Mouse (Mus musculus) CD4-positive helper T cell, adult 2 months (primary cell): Measurements from ENCODE around the gene Wrap53.
A peak's percentile ranks its signal among the peaks of the same experiment; 100 is the strongest.
"Not testable (repeated sequence)": the region's sequence is repeated elsewhere in the genome, so short reads cannot be mapped to it uniquely, and the experiment has no call there.

Source experiments
- DNase-seq: peaks from one replicate; pipeline ENCODE4 v3.0.0-alpha.2; 2012; ENCODE audit warnings: low read depth, missing footprints, low spot score

Gene Wrap53

DNA sequence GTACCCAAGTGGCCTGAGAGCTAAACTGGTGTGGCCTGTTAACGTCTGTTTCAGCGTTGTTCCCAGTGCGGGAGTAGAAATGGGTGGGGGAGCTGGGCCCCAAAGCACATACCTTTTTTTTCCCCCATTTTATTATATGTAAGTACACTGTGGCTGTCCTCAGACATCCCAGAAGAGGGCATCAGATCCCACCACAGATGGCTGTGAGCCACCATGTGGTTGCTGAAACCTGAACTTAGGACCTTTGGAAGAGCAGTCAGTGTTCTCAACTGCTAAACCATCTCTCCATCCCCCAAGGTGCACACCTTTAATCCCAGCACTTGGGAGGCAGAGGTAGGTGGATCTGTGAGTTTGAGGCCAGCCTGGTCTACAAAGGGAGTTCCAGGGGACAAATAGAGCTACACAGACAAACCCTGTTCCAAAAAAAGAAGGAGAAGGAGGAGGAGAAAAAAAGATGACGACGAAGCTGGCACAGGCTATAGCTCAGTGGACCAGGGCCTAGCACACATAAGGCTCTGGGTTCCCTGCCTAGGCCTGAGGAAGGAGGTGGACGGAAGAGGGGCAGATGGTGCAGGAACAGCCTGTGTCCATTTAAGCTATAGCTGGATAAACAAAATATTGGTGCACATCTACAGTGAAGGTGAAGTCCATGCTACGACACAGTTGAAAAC, 47.4 kb downstream of the Wrap53 start:
- DNase-seq, result no peak

DNA sequence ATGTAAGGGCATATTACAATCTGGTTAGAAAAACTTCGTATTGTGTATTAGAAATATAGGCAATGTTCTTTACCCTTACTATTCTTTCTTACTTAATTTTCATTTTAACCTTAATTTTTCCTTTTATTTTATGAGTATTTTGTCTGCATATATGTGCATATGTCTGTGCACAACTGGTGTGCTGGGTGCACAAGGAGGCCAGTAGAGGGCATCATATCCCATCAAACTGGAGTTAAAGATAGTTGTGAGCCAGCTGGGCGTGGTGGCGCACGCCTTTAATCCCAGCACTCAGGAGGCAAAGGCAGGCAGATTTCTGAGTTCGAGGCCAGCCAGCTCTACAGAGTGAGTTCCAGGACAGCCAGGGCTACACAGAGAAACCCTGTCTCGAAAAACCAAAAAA, 49.3 kb downstream of the Wrap53 start:
- DNase-seq, result not testable (repeated sequence)

DNA sequence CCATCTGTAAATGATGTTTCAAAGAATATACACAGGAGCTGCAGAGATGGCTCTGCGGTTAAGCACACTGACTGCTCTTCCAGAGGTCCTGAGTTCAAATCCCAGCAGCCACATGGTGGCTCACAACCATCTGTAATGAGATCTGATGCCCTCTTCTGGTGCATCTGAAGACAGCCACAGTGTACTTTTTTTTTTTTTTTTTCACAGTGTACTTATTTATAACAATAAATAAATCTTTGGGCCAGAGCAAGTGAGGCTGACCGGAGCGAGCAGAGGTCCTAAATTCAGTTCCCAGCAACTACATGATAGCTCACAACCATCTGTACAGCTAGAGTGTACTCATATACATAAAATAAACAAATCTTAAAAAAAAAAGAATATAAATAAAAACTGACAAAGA, 49.8 kb downstream of the Wrap53 start:
- not testable (repeated sequence) for DNase-seq

DNA sequence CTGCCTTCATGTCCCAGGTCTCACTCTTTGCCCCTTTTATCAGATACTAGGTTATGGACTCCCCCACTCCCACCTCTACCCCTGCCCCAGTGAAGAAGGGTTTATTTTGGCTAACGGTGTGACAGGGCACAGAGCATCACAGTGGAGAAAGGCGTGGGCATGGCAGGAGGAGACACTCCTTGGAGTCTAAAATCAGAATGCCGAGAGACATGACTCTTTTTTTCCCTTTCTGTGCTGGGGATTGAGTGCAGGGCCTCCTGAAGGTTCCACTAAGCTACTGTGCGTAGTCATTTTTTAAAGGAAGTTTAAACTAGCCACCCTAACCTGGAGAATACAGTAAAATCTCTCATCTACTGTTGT, 52.0 kb downstream of the Wrap53 start:
- no peak for DNase-seq

DNA sequence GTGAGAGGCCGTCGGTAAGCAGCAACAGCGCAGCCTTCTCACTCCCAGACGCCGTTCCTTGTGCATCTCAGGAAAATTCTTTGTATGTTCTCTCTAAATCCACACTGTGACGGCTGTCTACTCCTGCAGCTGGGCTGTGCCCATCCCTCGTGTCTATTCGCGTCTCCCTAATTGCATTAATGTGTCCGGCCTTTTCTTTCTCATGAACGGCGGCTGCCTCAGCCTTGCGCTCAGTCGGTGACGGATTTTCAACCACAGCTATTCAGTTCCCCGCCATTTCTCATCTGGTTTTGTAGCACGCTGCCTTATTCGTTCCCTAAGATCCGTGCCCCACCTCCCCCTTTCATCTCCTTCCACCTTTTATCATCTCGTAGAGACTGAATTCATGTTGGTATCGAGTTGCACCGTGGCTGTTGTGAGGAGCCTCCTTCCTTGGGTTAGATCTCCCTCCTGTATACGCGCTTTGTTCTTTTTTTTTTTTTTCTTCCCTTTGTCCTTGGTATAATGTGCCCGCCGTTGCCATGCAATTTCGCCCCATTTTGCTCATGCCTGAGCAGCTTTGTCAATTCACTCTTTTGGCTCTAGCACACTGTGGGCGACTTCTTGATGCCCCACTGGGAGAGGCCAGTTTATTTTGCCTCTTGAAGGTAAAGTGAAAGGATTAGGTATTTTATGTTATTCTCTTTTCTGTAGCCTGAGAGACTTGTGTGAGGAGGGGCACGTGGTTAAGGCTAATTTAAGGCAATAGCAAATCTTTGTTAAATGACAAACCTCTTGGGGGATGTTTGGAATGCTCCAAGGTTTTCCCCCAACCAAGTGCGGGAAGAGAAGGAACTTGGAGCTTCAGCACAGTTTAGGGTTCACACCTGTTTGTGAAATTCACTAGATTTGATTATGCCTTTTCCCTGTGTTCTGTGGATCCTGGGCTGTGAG, 52.7 kb downstream of the Wrap53 start:
- DNase-seq, result no peak

DNA sequence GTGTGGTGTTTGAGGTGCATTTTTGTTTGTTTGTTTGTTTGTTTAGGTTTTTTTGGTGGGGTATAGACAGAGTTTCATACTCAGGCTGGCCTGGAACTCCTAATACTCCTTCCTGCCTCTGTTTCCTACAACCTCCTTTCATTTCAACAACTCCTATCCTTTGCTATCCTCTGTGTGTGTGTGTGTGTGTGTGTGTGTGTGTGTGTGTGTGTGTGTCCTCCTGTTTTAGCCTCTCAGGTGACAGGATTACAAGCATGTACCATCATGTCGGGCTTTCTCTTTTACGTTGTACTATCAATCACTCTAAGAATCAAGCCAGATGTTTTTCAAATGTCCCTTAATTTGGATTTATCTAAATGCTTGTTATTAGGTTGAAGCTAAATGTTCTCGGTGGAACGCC, 53.4 kb downstream of the Wrap53 start:
- no peak for DNase-seq

DNA sequence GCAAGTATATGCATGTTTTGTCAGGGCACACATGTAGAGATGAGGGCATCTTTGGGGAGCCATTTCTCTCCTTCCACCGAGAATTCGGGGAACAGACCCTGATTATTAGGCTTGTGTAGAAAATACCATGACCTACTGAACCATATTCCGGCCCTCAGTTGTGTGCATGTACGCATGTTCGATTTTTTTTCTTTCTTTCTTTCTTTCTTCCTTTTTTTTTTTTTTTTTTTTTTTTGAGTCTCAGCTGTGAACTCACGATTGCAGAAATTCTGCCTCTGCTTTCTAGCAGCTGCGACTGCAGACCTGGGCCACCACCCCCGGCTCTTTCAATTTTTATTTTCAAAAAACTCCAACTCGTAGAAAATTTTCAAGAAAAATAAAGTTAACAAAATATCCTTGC, 54.4 kb downstream of the Wrap53 start:
- DNase-seq, result no peak

DNA sequence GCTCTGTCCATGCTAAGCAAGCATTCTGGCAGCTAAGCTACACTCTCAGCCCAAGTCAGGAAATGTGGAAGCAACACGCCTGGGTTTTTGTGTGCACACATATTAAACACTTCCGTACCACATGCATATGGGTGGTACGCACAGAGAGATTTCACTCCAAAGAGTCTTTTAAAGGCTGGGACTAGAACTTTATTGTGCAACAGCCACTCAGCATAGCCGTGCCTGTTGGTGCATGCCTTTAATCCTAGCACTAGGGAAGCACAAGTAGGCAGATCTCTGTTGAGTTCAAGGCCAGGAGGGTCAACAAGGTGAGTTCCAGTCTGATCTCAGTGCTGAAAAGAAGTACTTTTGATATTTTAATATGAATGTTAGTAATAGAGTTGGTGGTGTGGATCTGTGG, 56.4 kb downstream of the Wrap53 start:
- DNase-seq, result no peak

DNA sequence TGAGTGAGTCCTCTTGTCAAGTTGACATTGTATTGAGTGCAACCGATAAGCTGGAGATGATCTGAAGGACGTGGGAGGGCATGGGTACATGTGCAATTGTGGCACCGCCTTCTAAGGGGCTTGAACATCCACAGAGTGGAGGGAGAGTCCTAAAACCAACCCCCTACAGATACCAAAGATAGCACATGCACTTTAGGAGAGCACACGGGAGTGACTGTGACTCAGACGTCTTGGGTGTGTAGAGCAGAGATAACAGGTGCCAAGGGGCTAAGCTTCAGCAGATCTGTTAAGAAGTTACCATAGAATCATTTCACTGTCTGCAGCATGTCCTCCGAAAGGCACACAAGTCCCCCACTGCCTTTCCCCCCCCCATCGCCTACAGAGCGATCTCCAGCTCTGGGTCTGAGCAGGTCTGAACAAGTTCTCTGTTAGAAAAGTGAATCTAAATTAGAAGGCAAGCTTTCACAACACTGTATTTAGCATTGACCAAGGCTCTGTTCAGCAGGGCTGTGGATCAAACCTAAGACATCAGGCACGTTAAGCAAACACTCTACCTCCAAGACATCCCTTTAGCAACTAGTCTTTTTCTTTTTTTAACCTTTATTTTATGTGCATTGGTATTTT, 58.4 kb downstream of the Wrap53 start:
- DNase-seq, result no peak

DNA sequence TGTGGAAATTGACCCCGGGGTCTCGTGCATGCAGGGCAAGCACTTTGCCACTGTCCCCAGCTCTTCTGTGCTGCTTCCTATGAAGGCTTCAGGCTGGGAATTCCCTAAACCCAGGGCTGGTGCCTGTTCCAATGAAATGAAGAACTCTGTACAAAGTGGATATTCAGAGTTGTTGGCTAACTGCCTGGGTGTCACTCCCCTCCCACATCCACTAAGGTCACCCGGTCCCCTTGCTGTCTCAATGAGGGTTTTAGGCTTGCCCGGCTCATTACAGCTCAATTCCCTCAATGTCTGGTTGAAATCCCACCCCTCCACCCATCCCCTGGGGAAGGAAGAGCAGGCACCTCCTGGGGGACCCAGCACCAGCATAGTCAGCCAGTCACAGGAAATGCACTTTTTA, 60.1 kb downstream of the Wrap53 start:
- no peak for DNase-seq

DNA sequence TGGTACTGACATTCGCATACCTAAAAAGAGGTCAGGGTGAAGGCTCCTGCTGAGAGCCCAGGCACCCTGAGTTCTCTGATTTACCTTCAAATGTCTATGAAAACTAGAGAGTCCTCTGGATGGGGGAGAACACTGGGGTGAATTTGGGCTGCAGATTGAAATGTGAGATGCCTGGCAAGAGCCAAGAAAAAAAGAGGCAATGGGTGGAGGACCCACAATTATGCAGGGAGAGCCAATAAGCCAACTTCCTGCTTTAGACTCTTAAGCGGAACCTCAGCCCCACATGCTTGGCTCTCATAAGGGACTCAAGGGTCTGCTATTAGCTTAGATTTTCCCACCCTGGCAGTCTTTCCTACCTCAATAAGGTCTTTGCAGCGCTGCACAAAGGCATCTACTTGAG, 63.4 kb downstream of the Wrap53 start:
- no peak for DNase-seq

DNA sequence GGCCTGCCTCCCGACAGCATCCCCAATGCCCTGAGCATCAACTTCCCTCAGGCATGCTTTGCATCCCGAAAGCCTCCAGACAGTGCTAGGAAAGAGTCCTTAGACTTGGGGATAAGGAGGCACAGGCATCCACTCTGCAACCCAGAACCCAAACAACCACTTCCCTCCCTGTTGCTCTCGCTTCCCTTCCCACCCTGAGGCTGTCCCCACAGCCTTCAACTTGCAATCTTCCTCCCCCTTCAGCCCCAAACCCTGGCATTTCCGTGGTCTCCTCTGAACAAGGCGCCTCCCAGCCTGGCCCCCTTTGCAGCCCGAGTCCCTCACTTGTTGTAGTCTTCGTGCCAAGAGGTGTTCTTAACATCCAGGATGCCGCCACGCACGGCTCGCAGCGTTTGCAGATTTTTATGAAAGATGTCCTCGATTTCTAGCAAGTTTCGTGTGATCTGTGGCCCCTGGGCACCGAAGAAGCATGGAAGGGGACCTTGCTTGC, 63.9 kb downstream of the Wrap53 start:
- DNase-seq, result no peak

DNA sequence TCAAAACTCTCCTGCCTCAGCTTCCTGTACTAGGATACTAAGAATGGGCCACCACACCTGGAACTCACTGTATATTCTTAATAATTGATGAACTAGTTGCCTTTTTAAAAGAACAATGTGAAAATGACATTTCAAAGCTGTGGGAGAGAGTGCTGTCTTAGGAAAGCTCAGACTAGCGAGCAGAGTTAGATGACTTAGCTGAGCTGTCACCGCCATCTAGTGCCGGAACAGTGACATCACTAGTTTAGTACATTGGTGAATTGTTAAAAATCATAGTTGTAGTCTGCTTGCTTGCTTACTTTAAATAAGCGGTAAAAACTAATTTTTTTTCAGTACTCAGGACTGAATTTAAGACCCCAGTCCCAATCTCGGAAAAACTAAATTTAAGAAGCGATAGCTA, 66.2 kb downstream of the Wrap53 start:
- peak; percentile 67 for DNase-seq
